Mouse (Mus musculus): ENCODE measurements at regions not wholly inside any gene's neighbourhood (a gene's known extent, or its start where the extent isn't known, plus 50 kb on each side); places are given as distances from the start of the nearest gene placed in this dataset.

- no peak for TF ChIP-seq CTCF (IDR thresholded peaks at IDR 0.05; ENCODE audit: extremely low read depth, insufficient read depth, low read length)
- no peak for TF ChIP-seq POLR2A (IDR thresholded peaks at IDR 0.05; ENCODE audit: extremely low read depth, insufficient read depth, low read length)
Observed at GRCm38 (mm10) chr4:125439856-125440255, 50.6 kb upstream of the Grik3 start.

Data from cortical plate, adult 2 months (tissue).